Mouse (Mus musculus) right cerebral cortex, postnatal 36 days (tissue): Measurements from ENCODE around the gene Kcnip2.

Experiments
- DNase-seq, 2 experiments: peaks; one replicate each; pipeline ENCODE4 v3.0.0; 2022; ENCODE audit warnings: low spot score in 2 of 2, mixed read lengths in 1 of 2

Kcnip2 gene

GRCm38 (mm10) chr19:45815831-45816405 is at the start of gene Kcnip2:
Gene Kcnip2, minus strand, starts transcription at chr19:45816061.
- peak; percentile 39 to 52 for DNase-seq

- DNase-seq, result no peak
These were observed 39.5 kb upstream of the Kcnip2 start for GRCm38 (mm10) chr19:45855284-45855920.

- no peak for DNase-seq
These were observed 38.7 kb upstream of the Kcnip2 start for GRCm38 (mm10) chr19:45854521-45854920.

- no peak for DNase-seq
These were observed 31.9 kb upstream of the Kcnip2 start for GRCm38 (mm10) chr19:45847733-45848093.

GRCm38 (mm10) chr19:45847016-45847732 is 31.3 kb upstream of the Kcnip2 start:
- DNase-seq, result no peak

GRCm38 (mm10) chr19:45844209-45844608 is 28.3 kb upstream of the Kcnip2 start:
- no peak for DNase-seq

- DNase-seq, result no peak
These were observed 27.6 kb upstream of the Kcnip2 start for GRCm38 (mm10) chr19:45843424-45843823.

- no peak for DNase-seq
These were observed 21.5 kb upstream of the Kcnip2 start for GRCm38 (mm10) chr19:45837050-45837994.

GRCm38 (mm10) chr19:45835490-45835889 is 19.6 kb upstream of the Kcnip2 start:
- no peak for DNase-seq

- no peak for DNase-seq
These were observed 17.8 kb upstream of the Kcnip2 start for GRCm38 (mm10) chr19:45833665-45834064.

GRCm38 (mm10) chr19:45830679-45831078 is 14.8 kb upstream of the Kcnip2 start:
- DNase-seq, result no peak

GRCm38 (mm10) chr19:45827736-45828135 is 11.9 kb upstream of the Kcnip2 start:
- DNase-seq, result no peak

- DNase-seq, result no peak
These were observed 11.3 kb upstream of the Kcnip2 start for GRCm38 (mm10) chr19:45827125-45827524.

GRCm38 (mm10) chr19:45826146-45826545 is 10.3 kb upstream of the Kcnip2 start:
- DNase-seq, result no peak

GRCm38 (mm10) chr19:45821832-45822231 is 6.0 kb upstream of the Kcnip2 start:
- DNase-seq, result no peak

GRCm38 (mm10) chr19:45817816-45818490 is 2.1 kb upstream of the Kcnip2 start:
- peak; percentile 52 to 63 for DNase-seq

GRCm38 (mm10) chr19:45816727-45817126 is 866 bp upstream of the Kcnip2 start:
- no peak for DNase-seq

GRCm38 (mm10) chr19:45815170-45815569 is 691 bp downstream of the Kcnip2 start:
- peak in 1 of 2 experiments; percentile 27 for DNase-seq

GRCm38 (mm10) chr19:45813801-45814200 is 2.1 kb downstream of the Kcnip2 start:
- no peak for DNase-seq

- DNase-seq, result peak; percentile 80 to 83
These were observed 2.6 kb downstream of the Kcnip2 start for GRCm38 (mm10) chr19:45813263-45813662.

- no peak for DNase-seq
These were observed 3.1 kb downstream of the Kcnip2 start for GRCm38 (mm10) chr19:45812673-45813252.
